Mouse (Mus musculus) kidney, postnatal 36 days (tissue): ENCODE measurements around the gene Ankrd13b.

Experiments
- DNase-seq, 2 experiments: peaks; one replicate each; pipeline ENCODE4 v3.0.0; 2021 to 2022; ENCODE audit warnings: mixed read lengths in 2 of 2

Ankrd13b gene

GRCm38 (mm10) chr11:77508068-77509021 is 18.9 kb upstream of the Ankrd13b start:
- DNase-seq, result peak; percentile 85 to 95

- DNase-seq, result no peak
Measured at GRCm38 (mm10) chr11:77507426-77507825, 17.9 kb upstream of the Ankrd13b start.

- DNase-seq, result no peak
Measured at GRCm38 (mm10) chr11:77506941-77507340, 17.5 kb upstream of the Ankrd13b start.

- peak; percentile 82 to 86 for DNase-seq
Measured at GRCm38 (mm10) chr11:77506273-77506672, 16.8 kb upstream of the Ankrd13b start.

- no peak for DNase-seq
Measured at GRCm38 (mm10) chr11:77505291-77505980, 16.0 kb upstream of the Ankrd13b start.

- no peak for DNase-seq
Measured at GRCm38 (mm10) chr11:77504377-77504776, 14.9 kb upstream of the Ankrd13b start.

- DNase-seq, result no peak
Measured at GRCm38 (mm10) chr11:77503511-77503910, 14.0 kb upstream of the Ankrd13b start.

GRCm38 (mm10) chr11:77502481-77502880 is 13.0 kb upstream of the Ankrd13b start:
- DNase-seq, result no peak

- DNase-seq, result no peak
Measured at GRCm38 (mm10) chr11:77501971-77502370, 12.5 kb upstream of the Ankrd13b start.

GRCm38 (mm10) chr11:77501392-77501791 is 11.9 kb upstream of the Ankrd13b start:
- DNase-seq, result peak; percentile 80 to 89

GRCm38 (mm10) chr11:77500361-77501325 is 11.2 kb upstream of the Ankrd13b start:
- no peak for DNase-seq

- DNase-seq, result no peak
Measured at GRCm38 (mm10) chr11:77499354-77499753, 9.9 kb upstream of the Ankrd13b start.

- no peak for DNase-seq
Measured at GRCm38 (mm10) chr11:77498261-77499139, 9.0 kb upstream of the Ankrd13b start.

- peak; percentile 63 to 70 for DNase-seq
Measured at GRCm38 (mm10) chr11:77497851-77498250, 8.4 kb upstream of the Ankrd13b start.

GRCm38 (mm10) chr11:77497341-77497756 is 7.9 kb upstream of the Ankrd13b start:
- DNase-seq, result peak; percentile 86 to 89

- DNase-seq, result no peak
Measured at GRCm38 (mm10) chr11:77495507-77495906, 6.0 kb upstream of the Ankrd13b start.

GRCm38 (mm10) chr11:77494782-77495181 is 5.3 kb upstream of the Ankrd13b start:
- no peak for DNase-seq

- DNase-seq, result no peak
Measured at GRCm38 (mm10) chr11:77494344-77494676, 4.8 kb upstream of the Ankrd13b start.

- DNase-seq, result peak in 1 of 2 experiments; percentile 76
Measured at GRCm38 (mm10) chr11:77493512-77494343, 4.2 kb upstream of the Ankrd13b start, which contains the start of gene Git1. Git1 (plus strand) TSS chr11:77493562.

- peak; percentile 96 to 98 for DNase-seq
Measured at GRCm38 (mm10) chr11:77492911-77493332, 3.4 kb upstream of the Ankrd13b start.
